9 mouse cellular contexts compared by ENCODE assay signal in the genomic region with DNA sequence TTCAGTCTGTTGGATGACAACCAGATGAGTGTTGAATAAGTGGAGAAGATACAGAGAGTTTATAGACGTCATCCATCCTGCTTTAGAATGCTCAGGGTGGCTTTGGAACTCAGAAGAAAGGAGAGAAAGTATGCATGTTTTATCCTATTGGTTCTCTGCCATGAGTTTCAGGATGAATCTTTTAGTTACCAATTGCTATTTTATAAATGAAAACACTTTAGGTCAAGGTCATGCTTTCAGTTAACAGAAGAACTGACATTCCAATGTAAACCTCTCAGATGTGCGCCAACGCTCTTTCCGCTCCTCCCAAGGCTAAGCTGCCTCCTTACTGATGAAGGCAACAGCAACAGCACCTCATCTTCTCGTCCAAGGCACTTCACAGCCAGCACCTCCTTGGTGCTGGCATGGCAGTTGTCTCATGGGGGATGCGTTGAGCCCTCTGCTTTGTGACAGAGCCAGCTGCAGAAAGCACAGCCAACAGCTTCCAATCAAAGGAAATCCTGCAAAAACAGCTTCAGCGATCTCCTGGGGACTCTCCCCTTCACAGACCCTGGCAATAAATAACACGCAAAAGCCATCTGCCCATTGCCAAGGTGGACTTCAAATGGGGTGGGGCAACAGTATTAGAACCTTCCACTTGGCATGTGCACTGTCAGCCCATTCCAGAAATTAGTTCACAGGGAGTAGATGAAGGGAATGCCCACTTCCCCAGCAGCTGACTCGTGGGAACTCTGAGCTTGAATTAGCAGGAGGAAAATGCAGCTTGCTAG.
A peak's percentile ranks its signal among the peaks of the same experiment; 100 is the strongest.
DNase-seq lines count a peak whose midpoint lies in the region; ATAC-seq lines count a peak whose summit lies in the region.
"Had no signal": no experiment of that assay in that cellular context is flagged by ENCODE, and none has a peak within 500 bp of the region (broad histone marks: within the 10 kb centered on the region; RNA-seq: fewer than 3 reads in every experiment).

No protein-coding gene starts in this region.

- no peak overlapping the region; the same call in 1 of the 2 replicates for H3K9ac ChIP-seq in intestine, embryonic 14.5 days (ENCODE audit: low read length)
- H3K9ac ChIP-seq: midbrain, embryonic 12.5 days had no signal

- H3K79me2 ChIP-seq in macrophage (ENCODE audit: inconsistent target), result no peaks in the 10 kb centered on the region

- H3K9me3 ChIP-seq in intestine, embryonic 14.5 days (ENCODE audit: control insufficient read depth, low read length), result no peaks in the 10 kb centered on the region
- H3K9me3 ChIP-seq: midbrain, embryonic 12.5 days had no signal

- peak overlapping the region; percentile 40 for H3K4me2 ChIP-seq in intestine, embryonic 14.5 days (ENCODE audit: low read length)
- H3K4me2 ChIP-seq: midbrain, embryonic 12.5 days had no signal

- H3K4me3 ChIP-seq in intestine, embryonic 14.5 days (ENCODE audit: low read depth, low read length), result no peak overlapping the region
- no peak overlapping the region; the same call in 1 of the 2 replicates for H3K4me3 ChIP-seq in macrophage (ENCODE audit: inconsistent target)
- H3K4me3 ChIP-seq: midbrain, embryonic 12.5 days had no signal

- no peaks in the 10 kb centered on the region for H3K36me3 ChIP-seq in intestine, embryonic 14.5 days (ENCODE audit: control insufficient read depth, insufficient read depth, low read length)
- no peaks in the 10 kb centered on the region for H3K36me3 ChIP-seq in macrophage (ENCODE audit: inconsistent target)
- H3K36me3 ChIP-seq: midbrain, embryonic 12.5 days had no signal

- WGBS in intestine, embryonic 14.5 days, result 37% methylated on average over 9 of the region's 9 CpGs
- WGBS in macrophage (ENCODE audit: missing documents), result 66% methylated on average over 9 of the region's 9 CpGs

- H3K27ac ChIP-seq in intestine, embryonic 14.5 days (ENCODE audit: low read depth), result peak overlapping the region; percentile 80
- peak overlapping the region; percentile 52 for H3K27ac ChIP-seq in macrophage
- H3K27ac ChIP-seq: midbrain, embryonic 12.5 days had no signal

- no peak for DNase-seq in frontal cortex, postnatal 36 days (ENCODE audit: low spot score in 2 of 2)
- peak; percentile 43 to 50 for DNase-seq in right cerebral cortex, postnatal 10 days (ENCODE audit: low spot score in 2 of 2)
- DNase-seq in right cerebral cortex, adult 18-20 months, result no peak
- peak; percentile 55 for DNase-seq in intestine, embryonic 14.5 days (ENCODE audit: low spot score)
- no peak for DNase-seq in embryo, embryonic 11 days
- no peak for DNase-seq in thymus, postnatal 0 days (ENCODE audit: low spot score)

- ATAC-seq in frontal cortex, adult (ENCODE audit: low TSS enrichment), result peak; percentile 71
- no peak; the same call in 1 of the 2 replicates for ATAC-seq in intestine, embryonic 14.5 days (replicated peaks; ENCODE audit: low FRiP score, low TSS enrichment, low read depth)

- H3K27me3 ChIP-seq in intestine, embryonic 14.5 days (replicated peaks; ENCODE audit: control insufficient read depth, insufficient read depth, low read length), result no peaks in the 10 kb centered on the region
- H3K27me3 ChIP-seq: midbrain, embryonic 12.5 days had no signal

- peaks cover 14% of the 10 kb centered on the region for H3K4me1 ChIP-seq in intestine, embryonic 14.5 days (replicated peaks; ENCODE audit: control insufficient read depth, insufficient read depth, low read length)
- H3K4me1 ChIP-seq: midbrain, embryonic 12.5 days had no signal

Comparison
In these comparisons a context has a peak if more than half of its experiments do, and no peak if none do; other contexts are left out.
1. DNase-seq: peak in right cerebral cortex, postnatal 10 days (2 of 2) and intestine, embryonic 14.5 days (single experiment); none in frontal cortex, postnatal 36 days (0 of 2), right cerebral cortex, adult 18-20 months (single experiment), embryo, embryonic 11 days (single experiment) and thymus, postnatal 0 days (single experiment).